Mouse (Mus musculus): ENCODE measurements around the gene Atp1a1. TPM values are rescaled to one million over a fixed set of nuclear protein-coding genes. Genes with fewer than 3 reads are reported as not detected.

The Atp1a1 gene
- polyA plus RNA-seq, 1 experiment from 2014 or later: 51.5 TPM

DNA sequence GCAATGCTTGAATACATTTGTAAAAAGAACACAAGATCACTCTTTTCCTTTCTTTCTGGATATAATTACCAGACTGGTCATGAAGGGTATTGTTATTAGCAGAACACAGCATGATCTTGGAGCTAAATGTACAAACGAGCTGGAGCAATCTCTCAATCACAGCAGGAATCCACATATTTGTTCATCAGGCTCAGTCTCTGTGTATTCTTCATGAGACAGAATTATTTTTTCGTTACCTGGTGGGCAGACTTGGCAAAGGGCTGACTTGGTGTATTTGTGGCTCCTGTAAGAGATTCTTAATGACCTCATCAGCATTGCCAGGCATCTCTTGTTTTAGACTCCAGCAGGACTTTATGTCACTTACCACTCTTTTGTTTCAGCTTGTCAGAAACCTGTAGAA lies 31.6 kb upstream of the Atp1a1 start:
- Histone ChIP-seq H3K9ac (no peak overlapping the region), H3K27ac (no peak overlapping the region), H3K9me3 (no peaks in the 10 kb centered on the region), H3K36me3 (replicated peaks) (no peaks in the 10 kb centered on the region), H3K27me3 (no peaks in the 10 kb centered on the region), H3K4me2 (no peak overlapping the region), H3K4me3 (replicated peaks) (no peak overlapping the region), H3K4me1 (peaks cover 6% of the 10 kb centered on the region; the same call in 1 of the 2 replicates)
- 29% methylated on average over 2 of the region's 2 CpGs for WGBS
- ATAC-seq (ENCODE audit: low FRiP score): no peak

GRCm38 (mm10) chr3:101634141-101634900 lies 29.8 kb upstream of the Atp1a1 start:
- no peak overlapping the region for H3K4me2 ChIP-seq
- no peak overlapping the region for H3K27ac ChIP-seq
- H3K36me3 ChIP-seq (replicated peaks): no peaks in the 10 kb centered on the region
- peaks cover 6% of the 10 kb centered on the region; the same call in 1 of the 2 replicates for H3K4me1 ChIP-seq
- WGBS: 88% methylated on average over 9 of the region's 9 CpGs
- no peaks in the 10 kb centered on the region; the same call in 1 of the 2 replicates for H3K9me3 ChIP-seq
- H3K9ac ChIP-seq: no peak overlapping the region
- no peak overlapping the region for H3K4me3 ChIP-seq (replicated peaks)
- no peak for ATAC-seq (ENCODE audit: low FRiP score)
- no peaks in the 10 kb centered on the region for H3K27me3 ChIP-seq

- no peak overlapping the region for H3K4me3 ChIP-seq (replicated peaks)
- H3K36me3 ChIP-seq (replicated peaks): no peaks in the 10 kb centered on the region
- 97% methylated on average over 2 of the region's 2 CpGs for WGBS
- no peak for ATAC-seq (ENCODE audit: low FRiP score)
- H3K4me2 ChIP-seq: no peak overlapping the region
- H3K9ac ChIP-seq: no peak overlapping the region
- H3K27ac ChIP-seq: no peak overlapping the region
- no peaks in the 10 kb centered on the region; the same call in 1 of the 2 replicates for H3K9me3 ChIP-seq
- H3K4me1 ChIP-seq: no peaks in the 10 kb centered on the region
- H3K27me3 ChIP-seq: no peaks in the 10 kb centered on the region
Observed at GRCm38 (mm10) chr3:101628255-101628654, 23.8 kb upstream of the Atp1a1 start.

- H3K9ac ChIP-seq: no peak overlapping the region
- no peaks in the 10 kb centered on the region for H3K36me3 ChIP-seq (replicated peaks)
- no peaks in the 10 kb centered on the region for H3K27me3 ChIP-seq
- H3K4me2 ChIP-seq: no peak overlapping the region
- no peak overlapping the region for H3K4me3 ChIP-seq (replicated peaks)
- ATAC-seq (ENCODE audit: low FRiP score): no peak
- no peaks in the 10 kb centered on the region for H3K4me1 ChIP-seq
- 89% methylated on average over 5 of the region's 5 CpGs for WGBS
- no peak overlapping the region for H3K27ac ChIP-seq
- no peaks in the 10 kb centered on the region for H3K9me3 ChIP-seq
Observed at GRCm38 (mm10) chr3:101624287-101624686, 19.8 kb upstream of the Atp1a1 start.

- Histone ChIP-seq H3K4me2 (no peak overlapping the region), H3K27ac (no peak overlapping the region), H3K9me3 (no peaks in the 10 kb centered on the region), H3K4me1 (no peaks in the 10 kb centered on the region), H3K27me3 (no peaks in the 10 kb centered on the region), H3K4me3 (replicated peaks) (no peak overlapping the region), H3K9ac (no peak overlapping the region), H3K36me3 (replicated peaks) (no peaks in the 10 kb centered on the region)
- ATAC-seq (ENCODE audit: low FRiP score): no peak
- WGBS: 92% methylated on average over 4 of the region's 4 CpGs
Observed at GRCm38 (mm10) chr3:101619017-101619416, 14.5 kb upstream of the Atp1a1 start.

GRCm38 (mm10) chr3:101618505-101618904 lies 14.0 kb upstream of the Atp1a1 start:
- no peaks in the 10 kb centered on the region for H3K9me3 ChIP-seq
- H3K27me3 ChIP-seq: no peaks in the 10 kb centered on the region
- H3K36me3 ChIP-seq (replicated peaks): no peaks in the 10 kb centered on the region
- no peak overlapping the region for H3K9ac ChIP-seq
- H3K4me1 ChIP-seq: no peaks in the 10 kb centered on the region
- H3K4me3 ChIP-seq (replicated peaks): no peak overlapping the region
- WGBS: 87% methylated on average over 4 of the region's 4 CpGs
- H3K4me2 ChIP-seq: no peak overlapping the region
- no peak for ATAC-seq (ENCODE audit: low FRiP score)
- H3K27ac ChIP-seq: no peak overlapping the region

- WGBS: 88% methylated on average over 8 of the region's 8 CpGs
- ATAC-seq (ENCODE audit: low FRiP score): no peak
- Histone ChIP-seq H3K9me3 (no peaks in the 10 kb centered on the region), H3K4me2 (no peak overlapping the region), H3K4me1 (no peaks in the 10 kb centered on the region), H3K9ac (no peak overlapping the region), H3K27me3 (0 out of 2 replicates have a peak, but pooled peaks cover under 1% of the 10 kb centered on the region), H3K4me3 (replicated peaks) (no peak overlapping the region), H3K36me3 (replicated peaks) (no peaks in the 10 kb centered on the region), H3K27ac (no peak overlapping the region)
Observed at GRCm38 (mm10) chr3:101617451-101617850, 13.0 kb upstream of the Atp1a1 start.

GRCm38 (mm10) chr3:101617007-101617406 lies 12.5 kb upstream of the Atp1a1 start:
- no peak for ATAC-seq (ENCODE audit: low FRiP score)
- H3K36me3 ChIP-seq (replicated peaks): no peaks in the 10 kb centered on the region
- H3K9me3 ChIP-seq: no peaks in the 10 kb centered on the region
- H3K9ac ChIP-seq: no peak overlapping the region
- H3K27ac ChIP-seq: no peak overlapping the region
- no peak overlapping the region for H3K4me3 ChIP-seq (replicated peaks)
- H3K4me1 ChIP-seq: no peaks in the 10 kb centered on the region
- H3K27me3 ChIP-seq: 0 out of 2 replicates have a peak, but pooled peaks cover 5% of the 10 kb centered on the region
- H3K4me2 ChIP-seq: no peak overlapping the region

- 77% methylated on average over 6 of the region's 6 CpGs for WGBS
- Histone ChIP-seq H3K27ac (no peak overlapping the region), H3K36me3 (replicated peaks) (no peaks in the 10 kb centered on the region), H3K4me3 (replicated peaks) (no peak overlapping the region), H3K4me1 (peaks cover 6% of the 10 kb centered on the region), H3K9me3 (no peaks in the 10 kb centered on the region), H3K9ac (no peak overlapping the region), H3K4me2 (no peak overlapping the region), H3K27me3 (0 out of 2 replicates have a peak, but pooled peaks cover 5% of the 10 kb centered on the region)
- no peak for ATAC-seq (ENCODE audit: low FRiP score)
Observed at GRCm38 (mm10) chr3:101615856-101616255, 11.4 kb upstream of the Atp1a1 start.

DNA sequence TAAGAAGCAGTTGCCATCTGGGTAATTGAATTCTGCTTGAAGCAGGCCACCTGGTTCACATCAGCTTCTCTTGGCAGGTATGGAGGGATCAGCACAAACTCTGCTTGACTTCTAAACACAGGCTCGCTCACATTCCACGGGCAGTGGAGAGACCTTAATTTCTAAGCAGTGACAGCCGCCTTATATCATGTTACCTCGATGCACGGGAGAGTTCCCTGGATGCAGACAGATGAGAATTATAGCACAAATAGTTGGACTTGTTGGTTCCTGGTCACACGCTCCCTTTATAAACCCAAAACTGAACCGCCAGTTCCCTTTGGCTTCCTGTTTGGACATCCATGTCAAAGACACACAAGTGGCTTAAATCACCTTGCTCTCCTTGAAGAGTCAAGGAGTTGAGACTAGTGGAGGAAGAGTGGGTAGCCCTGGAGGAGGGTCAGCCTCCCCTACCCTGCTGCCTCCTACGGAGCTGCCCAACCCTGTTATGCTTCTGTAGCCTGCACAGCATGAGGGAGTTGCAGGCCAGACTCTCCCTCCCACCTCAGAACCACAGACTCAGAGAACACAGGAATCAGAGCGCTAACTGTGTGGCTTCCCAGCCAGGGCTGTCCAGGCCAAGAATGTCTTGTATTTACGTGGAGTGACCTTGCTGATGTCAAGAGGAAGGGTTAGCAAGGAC lies 7.5 kb upstream of the Atp1a1 start:
- no peak overlapping the region for H3K27ac ChIP-seq
- H3K4me1 ChIP-seq: peaks cover 6% of the 10 kb centered on the region
- H3K36me3 ChIP-seq (replicated peaks): no peaks in the 10 kb centered on the region
- H3K4me2 ChIP-seq: no peak overlapping the region
- H3K9me3 ChIP-seq: no peaks in the 10 kb centered on the region
- no peak overlapping the region for H3K4me3 ChIP-seq (replicated peaks)
- H3K9ac ChIP-seq: no peak overlapping the region
- 71% methylated on average over 10 of the region's 10 CpGs for WGBS
- H3K27me3 ChIP-seq: 0 out of 2 replicates have a peak, but pooled peaks cover 5% of the 10 kb centered on the region
- no peak for ATAC-seq (ENCODE audit: low FRiP score)

DNA sequence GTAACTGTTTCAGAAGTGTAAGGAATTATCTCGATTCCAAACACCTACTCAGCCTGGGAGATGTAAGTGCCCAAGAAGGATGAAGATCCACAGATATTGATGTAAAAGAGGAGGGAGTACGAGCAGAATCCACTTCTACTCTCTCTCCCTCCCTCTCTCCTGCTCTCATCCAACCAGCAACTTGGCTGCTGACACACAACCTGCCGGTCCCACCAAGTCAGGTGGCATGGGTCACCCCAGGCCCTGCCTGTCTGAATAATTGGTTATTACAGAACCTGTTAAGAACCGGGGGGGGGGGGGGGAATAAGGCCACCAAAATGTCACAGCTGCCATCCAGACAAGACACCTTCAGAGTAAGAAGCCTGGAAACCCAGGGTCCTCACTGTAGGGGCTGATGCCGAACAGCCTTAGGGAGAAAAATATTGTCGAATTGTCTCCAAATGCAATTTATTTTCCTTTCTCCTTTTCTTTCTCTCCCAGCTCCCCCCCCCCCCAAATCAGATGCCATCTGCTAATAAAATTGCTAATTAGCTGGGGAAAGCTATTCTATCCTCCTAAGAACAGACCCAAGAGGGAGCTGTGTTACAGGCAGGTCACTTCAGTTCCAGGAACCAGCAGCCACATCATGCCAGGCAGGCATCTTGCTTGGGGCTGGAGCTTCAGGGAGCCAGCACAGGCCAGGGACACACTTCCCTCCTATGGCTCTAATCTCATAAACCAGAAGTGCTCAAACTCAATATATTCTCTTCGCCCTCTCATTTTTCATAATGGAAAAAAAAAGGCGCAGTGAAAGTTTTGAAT lies 6.7 kb upstream of the Atp1a1 start:
- 73% methylated on average over 8 of the region's 8 CpGs for WGBS
- ATAC-seq (ENCODE audit: low FRiP score): 0 out of 2 replicates have a peak, but pooled peaks have one; percentile 44
- Histone ChIP-seq H3K4me1 (peaks cover 6% of the 10 kb centered on the region), H3K9ac (no peak overlapping the region), H3K27me3 (0 out of 2 replicates have a peak, but pooled peaks cover 9% of the 10 kb centered on the region), H3K36me3 (replicated peaks) (no peaks in the 10 kb centered on the region), H3K27ac (0 out of 2 replicates have a peak overlapping the region, but pooled peaks have one; percentile 13), H3K4me2 (no peak overlapping the region), H3K4me3 (replicated peaks) (no peak overlapping the region), H3K9me3 (no peaks in the 10 kb centered on the region)

- H3K27ac ChIP-seq: no peak overlapping the region
- H3K9ac ChIP-seq: no peak overlapping the region
- H3K9me3 ChIP-seq: no peaks in the 10 kb centered on the region
- ATAC-seq (ENCODE audit: low FRiP score): no peak
- WGBS: 88% methylated on average over 5 of the region's 5 CpGs
- no peak overlapping the region for H3K4me3 ChIP-seq (replicated peaks)
- H3K4me1 ChIP-seq: peaks cover 13% of the 10 kb centered on the region
- no peak overlapping the region for H3K4me2 ChIP-seq
- H3K27me3 ChIP-seq: peaks cover 16% of the 10 kb centered on the region; the same call in 1 of the 2 replicates
- H3K36me3 ChIP-seq (replicated peaks): no peaks in the 10 kb centered on the region
Observed at GRCm38 (mm10) chr3:101609302-101609701, 4.8 kb upstream of the Atp1a1 start.
